In genomic region chr11:30232082-30232481, GRCm38 (mm10) we compare ENCODE assay signal across 9 mouse cellular contexts. TPM values are rescaled to one million over a fixed set of nuclear protein-coding genes. Genes with fewer than 3 reads are reported as not detected.
A peak's percentile ranks its signal among the peaks of the same experiment; 100 is the strongest.
DNase-seq lines count a peak whose midpoint lies in the region; ATAC-seq lines count a peak whose summit lies in the region.
"Had no signal": no experiment of that assay in that cellular context is flagged by ENCODE, and none has a peak within 500 bp of the region (broad histone marks: within the 10 kb centered on the region; RNA-seq: fewer than 3 reads in every experiment).

No protein-coding gene starts in this region.

- peaks cover 11% of the 10 kb centered on the region; the same call in 1 of the 2 replicates for H3K4me1 ChIP-seq in kidney, embryonic 14.5 days (ENCODE audit: control insufficient read depth, insufficient read depth, low read length)
- peaks cover 79% of the 10 kb centered on the region for H3K4me1 ChIP-seq in heart, embryonic 13.5 days
- H3K4me1 ChIP-seq in lung, embryonic 16.5 days (replicated peaks; ENCODE audit: control insufficient read depth, insufficient read depth, low read length) = peaks cover 29% of the 10 kb centered on the region
- no peaks in the 10 kb centered on the region for H3K4me1 ChIP-seq in hindbrain, embryonic 10.5 days (replicated peaks)

- 66% methylated on average over 2 of the region's 2 CpGs for WGBS in kidney, embryonic 14.5 days
- 82% methylated on average over 2 of the region's 2 CpGs for WGBS in heart, embryonic 13.5 days
- WGBS in lung, embryonic 16.5 days = 37% methylated on average over 2 of the region's 2 CpGs
- WGBS in hindbrain, embryonic 10.5 days = 89% methylated on average over 2 of the region's 2 CpGs

- H3K4me3 ChIP-seq in kidney, embryonic 14.5 days (ENCODE audit: low read length) = no peak overlapping the region
- no peak overlapping the region for H3K4me3 ChIP-seq in heart, embryonic 13.5 days
- no peak overlapping the region for H3K4me3 ChIP-seq in lung, embryonic 16.5 days (ENCODE audit: low read length)
- no peak overlapping the region for H3K4me3 ChIP-seq in hindbrain, embryonic 10.5 days

- no peaks in the 10 kb centered on the region for H3K9me3 ChIP-seq in kidney, embryonic 14.5 days (ENCODE audit: control insufficient read depth, low read length)
- H3K9me3 ChIP-seq in heart, embryonic 13.5 days = no peaks in the 10 kb centered on the region
- H3K9me3 ChIP-seq in lung, embryonic 16.5 days (ENCODE audit: control insufficient read depth, low read length) = no peaks in the 10 kb centered on the region
- H3K9me3 ChIP-seq in hindbrain, embryonic 10.5 days = no peaks in the 10 kb centered on the region

- H3K9ac ChIP-seq in kidney, embryonic 14.5 days (ENCODE audit: low read depth, low read length) = no peak overlapping the region
- H3K9ac ChIP-seq in heart, embryonic 13.5 days = no peak overlapping the region
- no peak overlapping the region for H3K9ac ChIP-seq in lung, embryonic 16.5 days (ENCODE audit: low read length)
- H3K9ac ChIP-seq: liver, embryonic 14.5 days had no signal

- no peaks in the 10 kb centered on the region for H3K27me3 ChIP-seq in kidney, embryonic 14.5 days (ENCODE audit: control insufficient read depth, insufficient read depth, low read length)
- no peaks in the 10 kb centered on the region for H3K27me3 ChIP-seq in heart, embryonic 13.5 days (replicated peaks)
- H3K27me3 ChIP-seq in lung, embryonic 16.5 days (ENCODE audit: control insufficient read depth, insufficient read depth, low read depth, low read length) = no peaks in the 10 kb centered on the region
- no peaks in the 10 kb centered on the region for H3K27me3 ChIP-seq in hindbrain, embryonic 10.5 days (ENCODE audit: insufficient read depth, poor library complexity, severe bottlenecking)

- no peak overlapping the region for H3K27ac ChIP-seq in kidney, embryonic 14.5 days (ENCODE audit: low read depth, low read length)
- H3K27ac ChIP-seq in heart, embryonic 13.5 days (replicated peaks) = peak overlapping the region; percentile 58
- H3K27ac ChIP-seq in lung, embryonic 16.5 days (ENCODE audit: low read length) = peak overlapping the region; percentile 32; the same call in 1 of the 2 replicates
- H3K27ac ChIP-seq in hindbrain, embryonic 10.5 days = no peak overlapping the region
- H3K27ac ChIP-seq: liver, embryonic 14.5 days had no signal

- H3K36me3 ChIP-seq in kidney, embryonic 14.5 days (ENCODE audit: control insufficient read depth, insufficient read depth, low read length) = peaks cover 4% of the 10 kb centered on the region; the same call in 1 of the 2 replicates
- peaks cover 26% of the 10 kb centered on the region for H3K36me3 ChIP-seq in heart, embryonic 13.5 days
- H3K36me3 ChIP-seq in lung, embryonic 16.5 days (ENCODE audit: control insufficient read depth, insufficient read depth, low read length) = peaks cover 4% of the 10 kb centered on the region; the same call in 1 of the 2 replicates
- peaks cover 6% of the 10 kb centered on the region; the same call in 1 of the 2 replicates for H3K36me3 ChIP-seq in hindbrain, embryonic 10.5 days

- ATAC-seq in kidney, embryonic 14.5 days (ENCODE audit: low FRiP score, low TSS enrichment) = no peak; the same call in 1 of the 2 replicates
- no peak for ATAC-seq in heart, embryonic 13.5 days (ENCODE audit: extremely low read depth, insufficient number of reproducible peaks, low FRiP score, low TSS enrichment)
- ATAC-seq in lung, embryonic 16.5 days (ENCODE audit: low read depth) = peak; percentile 73

- no peak overlapping the region for H3K4me2 ChIP-seq in kidney, embryonic 14.5 days (replicated peaks; ENCODE audit: low read depth, low read length)
- H3K4me2 ChIP-seq in heart, embryonic 13.5 days = no peak overlapping the region
- no peak overlapping the region for H3K4me2 ChIP-seq in lung, embryonic 16.5 days (ENCODE audit: low read depth, low read length)

- DNase-seq in kidney, adult 11 months = peak; percentile 56
- peak; percentile 48 for DNase-seq in brain, adult 2 months (ENCODE audit: low read depth, low spot score)
- DNase-seq in retina, postnatal 1 day = no peak
- DNase-seq in MN1 (ENCODE audit: low spot score) = no peak
- DNase-seq in hindbrain, embryonic 10.5 days (ENCODE audit: low spot score) = no peak

RNA-seq across cellular contexts. Expression of gene Sptbn1, which starts 35.9 kb away (rescaled TPM):
- 103 and 129 TPM in 2 replicates for polyA plus RNA-seq in kidney, embryonic 14.5 days (2014; fragmentation: Nextera tagmentation; extraction: Ambion mirVana)
- polyA plus RNA-seq in heart, embryonic 13.5 days (2015; fragmentation: Nextera tagmentation; extraction: Ambion mirVana) = 145 and 155 TPM in 2 replicates
- polyA plus RNA-seq in lung, embryonic 16.5 days (2015; fragmentation: Nextera tagmentation; extraction: Ambion mirVana) = 169 and 187 TPM in 2 replicates
- polyA plus RNA-seq in hindbrain, embryonic 10.5 days (2016; fragmentation: Nextera tagmentation; extraction: Ambion mirVana) = 60.1 and 68.8 TPM in 2 replicates

Comparison
In these comparisons a context has a peak if more than half of its experiments do, and no peak if none do; other contexts are left out.
1. DNase-seq: peak in kidney, adult 11 months (single experiment) and brain, adult 2 months (single experiment); none in retina, postnatal 1 day (single experiment), MN1 (single experiment) and hindbrain, embryonic 10.5 days (single experiment).
2. H3K27ac ChIP-seq: peak in heart, embryonic 13.5 days (single experiment) and lung, embryonic 16.5 days (single experiment); none in kidney, embryonic 14.5 days (single experiment) and hindbrain, embryonic 10.5 days (single experiment).